Mouse (Mus musculus) Muller cell, postnatal 12 days (primary cell): Measurements from ENCODE around the gene Wfdc12.
"Not testable (repeated sequence)": the region's sequence is repeated elsewhere in the genome, so short reads cannot be mapped to it uniquely, and the experiment has no call there.

ENCODE experiments used
- DNase-seq: peaks from one replicate; pipeline ENCODE4 v3.0.0-alpha.2; 2015; ENCODE audit errors: inconsistent ontology term

Wfdc12 gene

DNA sequence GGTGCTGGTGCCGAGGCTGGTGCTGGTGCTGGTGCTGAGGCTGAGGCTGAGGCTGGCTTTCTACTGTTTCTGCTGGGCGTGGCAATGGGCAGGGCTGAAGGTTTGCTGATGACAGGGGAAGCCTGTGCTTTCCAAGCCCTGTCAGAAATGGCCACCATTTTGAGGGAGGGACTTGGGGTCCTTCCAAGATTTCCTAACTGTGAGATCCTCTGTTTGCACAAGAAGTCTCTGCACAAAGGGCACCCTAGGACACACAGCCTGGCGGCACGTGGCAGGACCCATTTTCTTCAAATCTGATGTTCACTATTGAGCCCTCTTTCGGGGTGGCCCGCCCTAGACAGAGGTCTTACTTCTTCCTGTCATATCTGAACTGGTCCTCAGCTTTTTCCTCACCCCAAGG lies at the start of gene Wfdc12:
Wfdc12 (minus strand) TSS at position 33 of the 400 bp plus-strand sequence.
- DNase-seq, result no peak

DNA sequence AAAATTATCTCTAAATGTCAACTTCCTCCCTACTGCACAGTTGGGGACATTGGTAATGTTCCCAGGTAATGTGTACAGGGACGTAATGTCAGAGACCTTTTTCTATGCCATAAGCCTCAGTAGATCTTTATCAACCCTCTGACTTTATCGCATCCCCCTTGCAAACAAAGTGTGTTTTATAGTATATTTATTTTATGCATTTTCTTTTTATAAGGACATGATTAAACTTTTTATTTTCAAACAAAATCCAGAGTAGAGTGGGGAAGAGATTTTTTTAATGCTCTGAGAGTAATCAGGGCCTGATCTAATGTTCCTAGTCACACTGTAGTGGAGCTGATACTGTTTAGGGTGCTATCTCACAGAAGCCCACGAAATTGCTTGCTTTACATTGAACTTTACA lies 48.0 kb upstream of the Wfdc12 start, which contains the start of gene Svs2:
Svs2 (minus strand) TSS at position 101 of the 400 bp plus-strand sequence.
- no peak for DNase-seq

DNA sequence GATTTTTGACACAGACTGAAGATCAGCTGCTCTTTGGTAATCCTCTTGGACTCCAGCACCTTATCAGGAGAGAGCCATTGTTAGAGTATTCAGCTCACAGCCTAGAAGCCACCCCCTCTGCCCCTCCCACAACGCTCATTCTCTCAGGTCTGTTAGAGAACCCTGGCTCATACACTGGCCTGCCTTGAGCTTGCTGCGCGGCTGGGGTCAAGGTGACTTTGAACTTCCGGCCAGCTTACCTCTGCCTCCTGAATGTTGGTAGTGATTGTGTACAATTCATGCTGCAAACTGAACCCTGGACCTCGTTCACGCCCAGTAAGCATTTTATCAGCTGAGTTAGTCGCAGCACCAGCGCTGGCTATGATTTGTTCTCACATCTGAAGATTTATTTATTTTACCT lies 42.3 kb upstream of the Wfdc12 start:
- no peak for DNase-seq

DNA sequence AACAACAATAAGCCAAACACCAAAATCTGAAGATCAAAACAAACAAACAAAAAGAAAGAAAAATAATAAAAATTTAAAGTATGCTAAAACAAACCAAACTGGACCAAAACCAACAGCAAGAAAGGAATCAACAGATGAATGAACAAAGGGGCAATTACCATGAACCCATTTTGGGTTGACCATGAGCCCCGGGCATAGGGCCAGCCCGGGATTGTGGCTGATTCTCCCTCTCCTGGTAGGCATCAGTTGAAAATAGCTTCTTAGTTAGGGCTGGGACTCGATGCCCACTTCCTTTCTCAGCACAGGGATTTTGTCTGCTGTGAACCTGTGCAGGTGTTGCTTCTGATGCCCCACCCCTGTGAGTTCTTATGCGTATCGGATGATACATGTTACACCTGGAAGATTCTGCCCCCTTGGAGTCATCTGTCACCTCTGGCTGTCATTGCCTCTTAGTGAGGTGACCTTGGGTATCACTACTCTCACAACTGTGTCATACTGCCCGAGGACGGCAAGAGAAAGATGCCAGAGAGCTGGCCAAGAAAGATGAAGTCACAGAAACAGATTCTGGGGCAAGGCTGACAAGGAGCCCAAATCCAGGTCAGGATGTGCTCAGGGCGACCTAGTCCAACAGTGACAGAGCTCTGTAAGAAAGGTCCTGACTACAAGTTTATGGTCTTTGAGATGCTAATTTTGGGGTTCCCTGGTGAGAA lies 38.1 kb upstream of the Wfdc12 start:
- DNase-seq, result peak; percentile 90

DNA sequence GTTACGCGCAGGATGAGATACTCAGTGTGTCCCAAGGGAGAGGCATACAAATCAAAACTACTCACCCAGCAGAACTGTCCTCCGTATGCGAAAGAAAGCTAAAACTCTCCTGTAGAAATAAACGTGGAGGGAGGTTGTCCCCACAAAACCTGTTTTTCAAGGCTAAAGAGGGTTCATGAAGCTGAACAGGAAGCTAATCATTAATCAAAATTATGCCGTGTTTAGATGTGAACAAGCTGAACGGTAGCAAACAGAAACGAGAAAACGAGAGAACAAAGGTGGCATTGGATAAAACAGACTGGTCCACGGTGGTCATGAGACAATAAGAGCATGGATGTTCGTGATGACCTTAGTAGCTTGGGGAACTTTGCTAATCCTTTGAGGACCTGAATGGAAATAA lies 31.1 kb upstream of the Wfdc12 start, which contains the start of gene Wfdc15b:
Wfdc15b (minus strand) TSS at position 139 of the 400 bp plus-strand sequence.
- no peak for DNase-seq

DNA sequence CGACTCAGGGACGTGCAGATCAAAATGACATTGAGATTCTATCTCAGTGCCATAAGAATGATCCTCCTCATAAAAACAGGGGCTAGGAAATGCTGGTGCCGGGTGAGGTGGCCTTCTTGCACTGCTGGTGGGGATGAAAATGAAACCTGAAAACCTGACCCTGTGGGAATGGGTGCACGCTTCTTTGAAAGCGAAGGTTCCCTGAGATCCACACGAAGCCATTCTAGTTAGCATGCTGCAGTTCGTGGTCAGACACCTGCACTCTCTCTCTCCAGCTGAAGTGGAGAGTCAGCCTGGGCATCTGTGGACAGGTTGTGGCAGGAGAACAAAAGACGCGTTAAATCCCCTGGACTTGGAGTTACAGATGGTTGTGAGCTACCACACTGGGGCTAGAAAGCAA lies 28.9 kb upstream of the Wfdc12 start:
- DNase-seq, result no peak

DNA sequence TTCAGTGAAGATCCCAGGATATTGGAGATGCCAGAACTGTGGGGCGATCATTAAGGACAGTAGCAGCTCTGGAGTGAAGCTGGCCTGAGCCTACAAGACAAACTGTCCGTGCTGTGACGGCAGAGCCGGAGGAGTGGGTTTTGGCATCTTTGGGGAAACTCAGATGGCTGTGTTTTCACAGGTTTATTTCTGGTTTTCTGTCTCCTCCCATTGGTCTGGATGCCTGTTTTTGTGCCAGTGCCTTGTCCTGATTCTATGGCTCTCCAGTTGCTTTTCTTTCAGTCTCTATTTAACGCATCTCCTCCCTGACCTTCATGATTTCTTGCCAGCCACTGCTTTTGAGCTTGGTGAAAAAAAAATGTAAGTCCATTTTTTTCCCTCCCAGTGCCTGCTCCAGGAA lies 22.3 kb upstream of the Wfdc12 start:
- peak; percentile 30 for DNase-seq

DNA sequence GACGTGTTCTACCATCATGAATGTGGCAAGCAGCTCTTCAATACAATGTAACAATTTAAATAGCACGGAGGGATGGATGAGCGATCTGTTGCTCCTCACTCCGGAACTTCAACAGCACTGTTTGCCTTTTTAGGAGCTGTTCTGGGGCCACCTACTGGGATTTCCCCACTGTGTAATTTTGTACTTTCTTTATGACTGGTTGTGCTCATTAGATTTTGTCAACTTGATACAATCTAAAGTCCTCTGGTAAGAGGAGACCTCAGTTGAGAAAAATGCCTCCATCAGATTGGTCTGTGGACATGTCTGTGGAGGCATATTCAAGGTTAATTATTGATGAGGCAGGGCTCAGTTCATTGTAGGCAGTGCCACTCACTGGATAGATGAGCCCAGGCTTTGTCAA lies 20.5 kb upstream of the Wfdc12 start:
- DNase-seq, result no peak

DNA sequence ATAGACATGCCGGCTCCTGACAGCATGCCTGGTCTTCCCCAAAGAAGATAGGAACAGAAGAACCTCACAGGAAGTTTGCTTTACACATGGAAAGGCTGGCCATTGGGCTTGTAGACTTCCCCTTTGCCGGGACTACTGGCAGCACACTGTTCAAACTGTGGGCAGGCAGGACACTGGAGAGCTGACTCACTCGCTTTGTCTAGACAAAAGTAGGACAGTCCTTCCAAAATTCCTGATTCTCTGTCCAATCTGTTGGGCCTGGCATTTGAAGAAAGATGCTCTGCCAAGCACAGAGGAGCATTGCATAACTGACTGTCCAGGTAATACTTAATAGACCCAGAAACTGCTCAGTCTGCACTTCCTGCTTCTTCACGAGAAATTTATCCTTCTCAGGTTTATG lies 16.3 kb upstream of the Wfdc12 start:
- peak; percentile 89 for DNase-seq

DNA sequence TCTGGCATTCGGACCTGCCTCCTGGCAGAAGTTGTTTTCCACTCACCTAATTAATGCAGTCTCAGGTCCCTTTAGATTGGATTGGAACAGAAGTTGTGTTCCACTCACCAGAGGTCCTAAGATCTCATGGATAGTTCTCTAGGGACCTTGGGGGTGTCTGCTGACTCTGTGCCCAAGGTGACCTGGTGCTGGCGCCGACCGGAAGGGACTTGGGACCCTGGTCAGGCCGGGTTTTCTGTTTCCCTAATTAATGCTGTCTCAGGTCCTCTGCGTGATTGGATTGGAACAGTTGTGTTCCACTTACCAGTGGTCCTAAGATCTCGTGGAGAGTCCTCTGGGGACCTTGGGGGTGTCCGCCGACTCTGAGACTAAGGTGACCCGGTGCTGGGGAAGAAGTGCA lies 15.6 kb upstream of the Wfdc12 start:
- DNase-seq, result not testable (repeated sequence)

DNA sequence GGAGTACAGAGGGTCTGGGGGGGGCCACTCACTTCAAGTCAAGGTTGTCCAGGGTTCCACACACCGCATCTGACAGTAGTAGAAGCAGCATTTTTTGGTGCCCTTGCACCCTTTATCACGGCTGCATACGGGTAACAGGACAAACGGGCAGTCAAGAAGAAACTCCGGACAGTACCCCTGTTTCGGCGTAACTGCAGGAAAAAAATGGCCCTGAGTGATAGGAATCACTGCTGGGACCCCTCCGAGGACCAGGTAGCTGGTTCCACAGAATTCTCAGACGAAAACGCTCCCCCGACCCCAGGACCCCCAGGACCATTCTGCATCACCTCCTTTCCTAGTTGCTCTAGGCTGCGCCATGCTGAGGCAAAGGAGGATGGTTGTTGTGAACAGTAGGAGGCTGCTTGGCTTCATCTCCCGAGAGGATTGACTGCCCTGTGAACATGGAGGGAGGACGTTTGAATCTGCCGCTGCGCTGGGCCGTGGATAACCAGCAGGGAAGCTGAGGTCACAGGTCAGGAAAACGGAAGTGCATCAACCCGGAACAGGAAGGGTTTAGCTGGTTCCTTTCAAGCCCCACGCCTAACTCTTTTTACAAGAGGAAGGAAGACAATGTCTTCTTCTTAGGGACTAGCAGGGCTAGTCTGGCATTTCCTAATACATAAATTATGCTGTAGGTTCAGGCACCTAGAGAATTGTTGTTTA lies 9.4 kb upstream of the Wfdc12 start, which contains the start of gene Wfdc15a:
Wfdc15a (minus strand) TSS at position 505 of the 702 bp plus-strand sequence.
- no peak for DNase-seq

DNA sequence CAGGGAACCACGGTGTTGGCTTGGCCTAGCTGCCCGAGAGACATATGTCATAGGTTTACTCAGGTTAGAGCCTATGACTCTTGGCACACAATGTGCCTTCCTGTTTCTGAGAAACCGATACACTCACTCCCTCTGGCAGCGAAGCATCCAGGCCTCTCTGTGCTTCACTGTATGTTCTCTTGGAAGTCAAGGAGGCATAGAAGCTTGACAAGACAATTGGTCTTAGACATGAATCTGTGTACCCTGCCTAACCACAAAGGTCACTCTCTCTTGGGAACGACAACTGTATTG lies 6.2 kb upstream of the Wfdc12 start:
- DNase-seq, result no peak

DNA sequence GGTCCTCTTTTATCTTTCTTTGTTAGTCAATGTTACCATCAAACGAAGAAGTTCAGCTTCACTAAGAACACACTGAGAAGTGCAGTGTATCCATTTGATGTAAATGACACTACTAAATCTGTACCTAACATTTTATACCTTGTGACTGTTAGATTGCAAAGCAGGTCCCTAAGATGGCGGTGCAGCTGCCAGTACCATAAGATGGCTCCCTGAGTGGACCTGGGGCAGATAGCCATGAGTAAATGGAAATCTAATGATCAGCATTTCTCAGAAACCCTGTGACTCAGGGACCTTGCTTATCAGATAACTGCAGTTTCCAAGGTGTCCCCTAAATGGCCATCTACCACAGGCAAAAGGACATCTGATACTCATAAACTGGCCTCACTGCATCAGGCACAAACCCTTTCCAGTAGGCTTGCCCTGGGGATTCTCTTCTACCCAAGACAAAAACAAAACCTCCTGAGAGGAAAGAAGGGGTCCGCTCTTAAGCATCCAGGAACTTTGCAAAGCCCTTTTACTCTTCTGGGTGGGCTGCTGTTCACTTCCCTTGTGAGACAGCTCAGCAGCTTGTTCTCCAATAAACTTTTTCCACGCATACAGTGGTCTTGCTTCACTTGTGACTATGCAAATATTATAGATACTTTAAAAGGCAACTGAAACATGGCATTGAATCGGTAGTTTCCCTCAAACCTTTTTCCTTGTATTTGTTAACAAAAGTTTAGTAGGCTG lies 5.7 kb upstream of the Wfdc12 start:
- DNase-seq, result no peak

DNA sequence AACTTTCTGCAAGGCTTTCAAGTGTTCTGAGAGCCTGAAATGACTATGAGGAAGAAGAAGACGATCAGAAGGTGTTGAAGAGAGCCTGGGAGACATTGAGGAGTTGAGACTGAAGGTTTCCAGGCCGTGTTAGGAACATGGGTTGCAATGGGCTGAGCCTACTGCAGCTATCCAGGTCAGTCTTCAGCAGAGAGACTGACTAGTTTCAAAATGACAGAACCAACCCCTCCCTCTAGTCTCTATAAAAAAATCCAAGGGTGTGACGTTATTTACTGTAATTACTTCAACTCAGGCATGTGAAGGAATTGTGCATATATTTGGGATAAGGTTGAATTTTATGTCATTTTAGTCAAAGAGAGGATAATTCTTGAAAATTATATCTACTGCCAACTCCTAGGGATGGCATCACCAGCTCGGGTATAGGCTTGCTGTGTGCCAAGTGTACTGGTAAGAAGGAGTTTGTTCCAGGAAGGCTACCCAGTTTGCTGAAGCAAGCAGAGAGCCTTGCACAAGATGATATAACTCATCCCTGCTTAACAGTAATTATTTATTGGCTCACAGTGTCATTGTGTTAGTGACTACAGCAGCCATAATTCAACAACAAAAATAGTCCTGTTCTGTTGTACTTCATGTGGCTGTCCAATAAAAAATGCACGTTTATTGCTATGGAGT lies 4.7 kb upstream of the Wfdc12 start:
- DNase-seq, result no peak

DNA sequence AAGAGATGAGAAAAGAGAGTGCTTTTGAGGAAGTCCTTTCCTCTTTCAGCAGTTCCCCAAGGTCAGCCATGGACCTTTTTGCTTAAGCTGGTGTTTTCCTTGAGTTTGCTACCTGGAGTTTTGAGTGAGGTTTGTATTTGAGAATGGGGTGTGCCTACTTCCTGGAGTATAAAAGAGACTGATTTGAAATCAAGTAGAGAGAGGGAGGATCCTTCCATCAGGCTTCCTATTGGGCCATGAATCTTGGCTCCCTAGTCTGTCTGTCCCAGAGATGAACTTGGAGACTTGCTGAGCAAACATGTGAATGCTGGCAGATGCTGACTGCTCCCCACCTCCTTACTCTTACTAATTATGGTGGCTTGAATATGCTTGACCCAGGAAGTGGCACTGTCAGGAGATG lies 1.9 kb upstream of the Wfdc12 start:
- DNase-seq, result no peak

DNA sequence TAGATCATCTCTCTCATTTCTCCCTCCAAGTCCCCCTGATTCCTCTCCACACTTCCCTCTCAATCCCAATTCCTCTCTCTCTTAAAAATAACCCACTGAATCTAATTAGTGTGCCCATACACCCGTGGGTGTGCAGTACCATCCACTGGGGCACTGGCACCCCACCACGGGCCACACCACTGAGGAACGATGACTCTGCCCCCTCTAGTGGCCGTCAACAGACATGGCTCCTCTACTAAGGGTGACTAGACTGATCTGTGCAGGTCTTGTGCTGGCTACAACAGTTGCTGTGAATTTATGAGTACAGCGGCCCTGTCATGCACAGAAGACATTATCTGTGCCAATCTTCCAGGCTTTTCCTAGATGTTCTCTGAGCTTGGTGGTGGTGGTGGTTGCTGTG lies 1.7 kb downstream of the Wfdc12 start:
- DNase-seq, result no peak

DNA sequence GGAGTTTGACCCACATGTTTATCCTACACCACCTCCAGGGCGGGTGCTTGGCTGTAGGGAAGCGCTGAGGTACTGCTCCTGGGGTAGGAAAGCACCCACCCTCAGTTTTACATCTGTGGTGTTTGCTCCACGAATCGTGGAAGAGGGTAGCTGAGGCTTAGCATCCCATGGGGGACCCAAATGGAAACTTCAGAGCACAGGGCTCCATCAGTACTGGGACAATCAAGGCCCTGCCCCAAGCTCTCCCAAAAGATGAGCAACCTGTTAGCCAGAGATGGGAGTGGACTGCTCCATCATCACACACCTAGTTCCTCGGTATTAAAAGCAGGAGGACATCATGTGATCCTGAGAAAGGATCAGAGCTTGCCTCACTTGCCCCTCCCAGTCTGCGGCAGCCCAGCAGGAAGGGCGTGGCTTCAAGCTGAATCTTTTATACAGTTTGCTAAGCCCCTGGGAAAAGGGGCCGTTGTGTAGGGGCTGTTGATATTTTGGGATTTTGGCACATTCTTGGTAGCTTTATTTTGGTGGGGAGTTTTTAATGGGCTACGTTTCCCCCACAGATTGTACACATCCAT lies 6.2 kb downstream of the Wfdc12 start:
- DNase-seq, result no peak

DNA sequence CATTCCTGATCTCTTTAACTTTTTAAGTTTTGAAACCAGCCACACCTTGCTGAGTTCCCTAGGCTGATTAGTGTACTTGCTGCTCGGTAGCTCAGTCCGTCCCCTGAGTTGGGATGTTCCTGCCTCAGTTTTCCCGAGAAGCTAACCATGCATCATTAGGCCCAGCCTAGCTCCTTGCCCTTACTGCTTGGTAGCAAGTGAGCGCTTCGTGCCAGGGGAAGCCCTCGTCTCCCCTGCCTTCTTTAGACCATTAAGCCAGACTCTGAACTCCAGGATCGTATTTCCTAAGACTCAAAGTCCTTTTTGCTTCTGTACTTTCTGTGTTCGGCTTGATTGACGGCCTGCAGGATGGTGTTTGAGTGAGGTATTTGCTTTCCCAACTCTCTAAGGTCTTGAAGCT lies 7.1 kb downstream of the Wfdc12 start:
- no peak for DNase-seq

DNA sequence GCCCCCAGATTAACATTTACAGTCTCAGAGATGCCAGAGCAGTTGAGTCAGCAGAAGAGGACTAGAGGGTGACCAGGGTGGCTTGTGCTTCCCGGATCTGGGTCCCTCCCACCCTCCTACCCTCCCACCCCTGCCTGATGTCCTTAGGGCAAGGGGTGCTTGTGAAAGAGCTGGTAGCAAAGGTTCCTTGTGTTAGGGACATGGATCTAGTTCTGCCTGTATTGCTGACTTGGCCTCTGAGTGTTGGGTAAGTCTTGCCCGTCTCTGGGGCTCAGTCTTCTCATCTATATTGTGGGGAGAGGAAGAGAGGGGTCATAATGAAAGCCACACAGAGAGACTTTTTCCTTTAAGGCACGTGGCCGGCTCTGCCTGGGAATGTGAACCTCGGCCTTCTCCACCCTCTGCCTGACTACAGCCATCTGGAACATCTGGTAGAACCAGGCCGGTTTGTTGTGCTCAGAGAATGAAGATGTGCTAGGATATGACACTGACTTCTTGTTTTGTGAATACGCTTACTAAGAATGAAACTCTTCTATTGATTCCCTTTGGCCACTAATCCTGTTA lies 7.6 kb downstream of the Wfdc12 start, which contains the start of gene Wfdc5:
Wfdc5 (minus strand) TSS at position 51 of the 564 bp plus-strand sequence.
- DNase-seq, result no peak

DNA sequence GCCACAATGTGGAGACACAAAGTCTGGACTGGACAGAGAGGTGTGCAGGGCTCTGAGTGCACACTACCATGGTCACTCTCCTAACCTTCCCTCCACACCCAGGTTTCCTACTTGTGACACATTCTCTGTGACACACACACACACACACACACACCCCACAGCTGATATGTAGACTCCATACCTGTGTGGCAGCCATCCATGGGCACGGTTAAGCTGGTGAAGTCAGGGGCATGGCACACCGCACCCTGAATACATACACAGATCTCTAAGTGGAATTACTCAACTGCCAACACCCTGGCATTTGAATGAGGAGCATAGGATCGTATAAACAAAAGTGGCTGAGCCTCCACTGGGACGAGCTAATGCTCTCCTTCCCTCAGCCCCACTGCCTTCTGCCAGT lies 9.6 kb downstream of the Wfdc12 start:
- no peak for DNase-seq

DNA sequence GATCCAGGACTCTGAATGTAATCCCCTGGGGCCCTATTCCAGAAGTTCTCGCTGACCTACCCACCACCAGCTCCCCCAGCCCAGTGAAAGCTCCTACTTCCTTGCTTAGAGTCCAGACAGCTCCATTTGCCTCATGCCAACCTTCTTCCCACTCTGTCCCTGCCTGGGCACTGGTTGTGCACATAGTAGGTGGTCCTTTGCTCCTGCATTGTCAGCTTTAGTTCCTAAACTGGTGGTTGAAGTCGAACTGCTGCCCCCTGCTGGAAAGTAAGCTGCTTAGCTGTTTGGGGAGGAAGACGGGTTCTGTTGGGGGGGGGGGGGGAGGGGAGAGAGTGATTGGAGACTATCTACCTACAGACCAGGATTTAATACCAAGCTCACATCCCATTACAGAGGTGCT lies 10.3 kb downstream of the Wfdc12 start:
- no peak for DNase-seq
